Mouse (Mus musculus) 3T3-L1 (cell line): ENCODE results near the gene Tmem125.
"Not testable (repeated sequence)": the region's sequence is repeated elsewhere in the genome, so short reads cannot be mapped to it uniquely, and the experiment has no call there.

Experiments used
- DNase-seq: peaks from one replicate; pipeline ENCODE4 v3.0.0-alpha.2; 2015; ENCODE audit warnings: low read depth, low spot score

Gene Tmem125

GRCm38 (mm10) chr4:118535610-118536009 is 8.2 kb downstream of the Tmem125 start:
- DNase-seq: no peak

GRCm38 (mm10) chr4:118533605-118534004 is 10.2 kb downstream of the Tmem125 start:
- no peak for DNase-seq

- DNase-seq: no peak
Observed at GRCm38 (mm10) chr4:118533156-118533555, 10.7 kb downstream of the Tmem125 start.

GRCm38 (mm10) chr4:118532663-118533062 is 11.2 kb downstream of the Tmem125 start:
- DNase-seq: no peak

GRCm38 (mm10) chr4:118527720-118528119 is 16.1 kb downstream of the Tmem125 start:
- no peak for DNase-seq

GRCm38 (mm10) chr4:118527335-118527681 is 16.5 kb downstream of the Tmem125 start:
- no peak for DNase-seq

- no peak for DNase-seq
Observed at GRCm38 (mm10) chr4:118526408-118527334, 17.2 kb downstream of the Tmem125 start, which contains the start of gene 2610528J11Rik. Gene 2610528J11Rik, plus strand, starts transcription at chr4:118526999.

- DNase-seq: no peak
Observed at GRCm38 (mm10) chr4:118525779-118526178, 18.1 kb downstream of the Tmem125 start.

GRCm38 (mm10) chr4:118523976-118524375 is 19.9 kb downstream of the Tmem125 start:
- DNase-seq: no peak

GRCm38 (mm10) chr4:118522248-118522647 is 21.6 kb downstream of the Tmem125 start:
- DNase-seq: no peak

GRCm38 (mm10) chr4:118518208-118518607 is 25.6 kb downstream of the Tmem125 start:
- no peak for DNase-seq

- no peak for DNase-seq
Observed at GRCm38 (mm10) chr4:118517497-118518146, 26.2 kb downstream of the Tmem125 start.

GRCm38 (mm10) chr4:118516699-118517496 is 26.9 kb downstream of the Tmem125 start:
- DNase-seq: no peak

GRCm38 (mm10) chr4:118509050-118509449 is 34.8 kb downstream of the Tmem125 start:
- DNase-seq: no peak

GRCm38 (mm10) chr4:118507171-118507570 is 36.7 kb downstream of the Tmem125 start:
- DNase-seq: not testable (repeated sequence)

GRCm38 (mm10) chr4:118505551-118505950 is 38.3 kb downstream of the Tmem125 start:
- peak; percentile 94 for DNase-seq

GRCm38 (mm10) chr4:118500792-118501191 is 43.1 kb downstream of the Tmem125 start:
- no peak for DNase-seq

- DNase-seq: no peak
Observed at GRCm38 (mm10) chr4:118500171-118500724, 43.6 kb downstream of the Tmem125 start.
